Comparison of ENCODE assay signal across 1 mouse cellular context in genomic region chr10:91171455-91172328, GRCm38 (mm10).
TF ChIP-seq lines count a peak whose summit lies in the region.

No protein-coding gene starts in this region.

TF ChIP-seq in CH12.LX, 34 proteins besides CTCF, POLR2A, EP300 and RAD21 (continued from another document):
- TF ChIP-seq MEF2A (IDR thresholded peaks at IDR 0.05; ENCODE audit: borderline replicate concordance, low read depth, low read length) (peak; percentile 43; the same call in 1 of the 2 replicates), USF1 (IDR thresholded peaks at IDR 0.05; ENCODE audit: low read depth, low read length) (no peak), JUN (IDR thresholded peaks at IDR 0.05; ENCODE audit: insufficient read depth, low read depth, low read length) (no peak), ZKSCAN1 (IDR thresholded peaks at IDR 0.05; ENCODE audit: borderline replicate concordance, low read depth, low read length) (no peak), ETS1 (conservative IDR thresholded peaks at IDR 0.05; ENCODE audit: low read depth, low read length) (no peak), NELFE (IDR thresholded peaks at IDR 0.05; ENCODE audit: low read depth, low read length) (peak; percentile 98), CHD1 (IDR thresholded peaks at IDR 0.05; ENCODE audit: low read depth, low read length) (peak; percentile 69), MAFK (IDR thresholded peaks at IDR 0.05; ENCODE audit: insufficient replicate concordance, low read length) (no peak), IRF4 (IDR thresholded peaks at IDR 0.05; ENCODE audit: low read depth, low read length) (peak; percentile 37; the same call in 1 of the 2 replicates), E2F4 (IDR thresholded peaks at IDR 0.05; ENCODE audit: insufficient replicate concordance, low read depth, low read length) (peak; percentile 68; the same call in 1 of the 2 replicates), SIN3A (IDR thresholded peaks at IDR 0.05; ENCODE audit: low read length) (peak; percentile 88), MXI1 (IDR thresholded peaks at IDR 0.05; ENCODE audit: low read depth, low read length) (peak; percentile 56; the same call in 1 of the 2 replicates), POLR2AphosphoS2 (IDR thresholded peaks at IDR 0.05; ENCODE audit: low read depth, low read length) (peak; percentile 96), MYC (IDR thresholded peaks at IDR 0.05; ENCODE audit: low read depth, low read length) (peak; percentile 59; the same call in 1 of the 2 replicates), TBP (conservative IDR thresholded peaks at IDR 0.05; ENCODE audit: low read depth, low read length) (peak; percentile 90), ZMIZ1 (IDR thresholded peaks at IDR 0.05; ENCODE audit: low read depth, low read length) (peak; percentile 98)
TF ChIP-seq in CH12.LX: peak in this region for 21.
